Mouse (Mus musculus) thymus, postnatal 36 days (tissue): ENCODE measurements around the gene Ppp1r13b.
"Not testable (repeated sequence)": the region's sequence is repeated elsewhere in the genome, so short reads cannot be mapped to it uniquely, and the experiment has no call there.

Experiments
- DNase-seq, 2 experiments: peaks; one replicate each; pipeline ENCODE4 v3.0.0; 2022; ENCODE audit warnings: mixed read lengths in 2 of 2

Ppp1r13b gene

DNA sequence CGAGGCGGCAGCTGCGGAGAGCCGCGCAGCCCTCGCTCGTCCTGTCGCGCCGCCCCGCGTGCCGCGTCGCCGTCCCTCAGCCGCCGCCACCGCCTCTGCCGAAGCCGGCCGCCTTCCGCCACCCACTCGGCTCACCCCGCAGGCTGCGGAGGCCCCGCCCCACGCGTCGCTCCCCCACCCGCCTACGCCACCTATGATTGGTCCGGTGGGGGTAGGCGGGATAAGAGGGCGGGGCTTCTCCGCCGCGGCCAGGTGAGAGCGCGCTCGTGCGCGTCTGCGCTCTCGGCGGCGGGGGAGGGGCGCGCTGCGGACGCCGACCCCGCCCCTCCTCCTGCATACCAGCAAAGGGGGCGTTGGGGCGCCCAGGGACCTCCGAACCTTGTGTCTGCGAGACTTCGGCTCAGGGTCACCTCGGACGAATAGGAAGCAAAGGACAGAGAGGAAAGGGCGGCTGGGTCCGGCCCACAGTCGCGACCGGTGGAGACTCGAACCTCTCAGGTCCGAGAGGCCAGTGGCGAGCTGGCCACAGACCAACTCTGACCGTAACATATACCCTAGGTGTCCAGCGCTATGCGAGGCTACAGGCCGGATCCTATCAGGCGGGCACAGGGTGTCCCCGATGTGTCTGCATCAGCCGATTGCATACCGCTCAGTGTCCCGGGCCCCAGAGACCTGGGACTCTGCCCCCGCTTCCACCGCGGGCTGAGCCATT is at the start of gene Ppp1r13b:
Gene Ppp1r13b (minus strand): TSS at position 141 of the 712 bp plus-strand sequence.
- DNase-seq = peak; percentile 94 to 96

DNA sequence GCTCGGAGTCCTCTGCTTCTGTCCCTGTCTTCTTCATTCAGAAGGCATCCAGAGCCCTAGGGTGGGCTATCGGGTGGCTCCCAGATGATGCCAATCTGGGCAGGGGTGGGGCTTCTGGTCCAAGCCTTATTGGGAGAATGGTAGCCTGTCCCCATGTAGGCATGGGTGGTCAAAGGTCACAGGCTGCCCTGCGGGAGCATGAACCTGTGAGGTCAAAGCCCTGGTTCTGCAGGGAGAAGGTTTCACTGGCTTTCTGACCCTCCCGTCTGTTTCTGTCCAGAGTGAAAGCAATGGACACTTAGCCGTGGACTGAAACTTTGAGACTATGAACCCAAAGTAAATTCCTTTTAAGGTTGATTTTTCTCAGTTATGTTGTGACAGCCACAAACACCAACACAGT is 48.3 kb upstream of the Ppp1r13b start:
- no peak for DNase-seq

DNA sequence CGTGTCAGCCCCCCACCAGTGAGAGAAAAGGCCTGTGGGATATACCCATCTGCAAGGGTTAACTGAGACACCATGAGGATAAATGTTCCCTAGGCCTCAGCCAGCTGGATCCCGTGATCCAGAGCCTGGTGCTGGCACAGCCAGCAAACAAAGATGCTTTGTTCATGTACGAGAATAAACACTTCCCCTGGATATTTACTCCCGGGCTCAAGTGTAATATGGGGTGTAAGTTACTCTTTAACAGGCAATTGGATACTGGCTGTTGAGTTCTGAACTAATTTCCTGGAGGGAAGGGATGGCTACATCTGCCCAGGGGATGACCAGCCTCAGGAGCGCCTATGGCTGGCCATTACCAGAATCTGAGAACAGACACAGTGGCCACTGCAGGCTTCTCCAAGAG is 43.8 kb upstream of the Ppp1r13b start:
- DNase-seq = no peak

DNA sequence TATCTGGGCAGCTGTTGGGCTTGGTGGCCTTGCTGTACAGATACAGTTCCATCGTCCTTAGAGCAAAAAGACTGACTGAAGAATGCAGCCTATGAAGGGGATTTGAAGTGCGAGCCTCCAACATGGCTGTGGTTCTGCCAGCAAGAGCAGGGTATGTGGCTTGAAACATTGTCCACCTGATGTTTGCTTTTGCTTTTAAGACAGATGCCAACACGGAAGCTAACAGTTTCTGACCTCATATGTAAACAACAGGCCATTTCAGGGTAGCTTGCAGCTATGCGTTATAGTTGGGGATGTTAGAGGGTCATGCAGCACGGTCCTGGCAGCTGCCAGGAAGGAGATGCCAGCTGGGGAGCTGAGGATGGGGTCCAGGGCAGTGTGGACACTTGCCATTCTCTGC is 42.6 kb upstream of the Ppp1r13b start:
- no peak for DNase-seq

GRCm38 (mm10) chr12:111946716-111947115 is 38.8 kb upstream of the Ppp1r13b start:
- DNase-seq = peak; percentile 47 to 49

DNA sequence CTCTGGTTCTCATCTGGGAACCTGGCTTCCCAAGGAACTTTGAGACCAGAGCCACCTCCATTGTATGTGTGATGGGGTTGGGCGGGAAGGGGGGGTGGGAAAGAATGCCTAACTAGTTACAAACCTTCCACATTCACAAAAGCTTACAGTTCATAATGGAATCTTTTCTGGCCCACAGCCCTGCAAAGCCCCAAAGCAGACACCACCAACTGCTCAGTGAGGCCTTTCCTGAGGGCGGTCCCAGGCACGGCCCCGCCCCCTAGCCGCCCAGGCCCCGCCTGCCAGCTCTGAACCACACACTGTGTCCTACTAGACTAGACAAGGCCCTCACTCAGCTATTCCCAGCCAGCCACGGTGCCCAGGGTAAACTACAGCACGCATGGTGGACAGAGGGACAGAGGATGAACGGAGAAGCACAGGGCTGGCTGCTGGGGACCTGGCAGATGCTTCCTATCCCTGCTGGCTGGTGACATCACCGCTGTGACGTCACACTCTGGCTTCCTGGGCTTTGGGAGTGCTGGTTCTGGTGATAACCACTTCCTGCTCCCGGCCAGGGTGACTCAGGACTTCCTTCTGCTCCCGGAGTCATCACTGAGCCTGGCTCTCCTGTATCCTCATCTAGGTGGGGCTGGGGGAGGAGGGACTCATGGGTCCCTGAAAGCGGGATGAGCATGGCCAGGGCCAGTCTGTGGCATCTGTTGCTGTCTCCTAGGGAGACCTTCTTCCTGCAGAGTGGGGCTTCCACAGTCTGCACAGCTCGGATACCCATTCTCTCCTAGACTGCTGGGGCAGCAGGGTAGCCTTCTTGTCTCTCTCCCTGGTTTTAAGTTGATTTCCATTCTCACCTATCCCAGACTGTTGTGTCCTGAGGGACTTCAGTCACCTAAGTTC is 38.1 kb upstream of the Ppp1r13b start:
- not testable (repeated sequence) for DNase-seq

GRCm38 (mm10) chr12:111945115-111945514 is 37.2 kb upstream of the Ppp1r13b start:
- no peak for DNase-seq

- not testable (repeated sequence) for DNase-seq
Observed at GRCm38 (mm10) chr12:111944065-111944987, 36.4 kb upstream of the Ppp1r13b start.

GRCm38 (mm10) chr12:111943421-111944064 is 35.6 kb upstream of the Ppp1r13b start:
- DNase-seq = no peak

GRCm38 (mm10) chr12:111938623-111939177 is 30.8 kb upstream of the Ppp1r13b start:
- DNase-seq = no peak

DNA sequence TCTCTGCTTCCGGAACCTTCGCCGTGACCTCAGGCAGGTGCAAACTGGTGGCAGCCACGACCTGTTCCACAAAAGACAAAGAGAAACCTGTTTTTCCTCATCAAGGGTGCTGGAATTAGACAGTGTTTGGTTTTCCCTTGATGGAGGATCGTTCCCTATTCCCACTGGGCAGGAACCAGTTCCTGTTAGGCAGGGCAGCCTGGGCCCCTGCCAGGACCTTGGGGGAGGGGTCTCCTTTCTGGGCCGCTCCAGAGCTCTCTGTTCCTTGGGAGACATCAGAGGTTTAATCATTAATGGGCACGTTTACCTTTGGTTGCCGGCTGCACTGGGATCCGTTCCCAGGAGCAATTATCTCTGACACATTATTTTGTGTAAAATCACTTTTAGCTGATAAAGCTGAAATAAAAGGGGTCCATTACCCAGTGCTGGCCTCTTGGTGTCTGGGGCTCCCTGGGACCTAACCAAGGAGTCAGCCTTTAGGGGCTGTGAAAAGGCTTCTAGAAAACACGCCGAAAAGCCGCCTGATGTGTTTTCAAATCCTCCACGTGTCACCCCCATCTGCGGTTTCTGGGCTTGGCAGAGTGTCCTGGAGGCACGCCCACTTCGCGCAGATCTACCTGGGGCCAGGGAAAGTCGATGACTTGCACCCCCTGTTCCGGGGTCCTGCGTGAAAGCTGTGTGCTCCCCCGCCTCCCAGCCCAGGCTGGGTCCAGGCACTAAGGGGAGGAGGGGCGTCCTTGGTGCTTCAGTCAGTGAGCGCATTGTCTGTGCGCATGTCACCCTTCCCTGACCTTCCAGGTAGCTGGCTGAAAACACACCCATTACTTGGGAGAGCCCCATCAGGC is 29.0 kb upstream of the Ppp1r13b start:
- no peak for DNase-seq

- no peak for DNase-seq
Observed at GRCm38 (mm10) chr12:111933971-111934370, 26.1 kb upstream of the Ppp1r13b start.

DNA sequence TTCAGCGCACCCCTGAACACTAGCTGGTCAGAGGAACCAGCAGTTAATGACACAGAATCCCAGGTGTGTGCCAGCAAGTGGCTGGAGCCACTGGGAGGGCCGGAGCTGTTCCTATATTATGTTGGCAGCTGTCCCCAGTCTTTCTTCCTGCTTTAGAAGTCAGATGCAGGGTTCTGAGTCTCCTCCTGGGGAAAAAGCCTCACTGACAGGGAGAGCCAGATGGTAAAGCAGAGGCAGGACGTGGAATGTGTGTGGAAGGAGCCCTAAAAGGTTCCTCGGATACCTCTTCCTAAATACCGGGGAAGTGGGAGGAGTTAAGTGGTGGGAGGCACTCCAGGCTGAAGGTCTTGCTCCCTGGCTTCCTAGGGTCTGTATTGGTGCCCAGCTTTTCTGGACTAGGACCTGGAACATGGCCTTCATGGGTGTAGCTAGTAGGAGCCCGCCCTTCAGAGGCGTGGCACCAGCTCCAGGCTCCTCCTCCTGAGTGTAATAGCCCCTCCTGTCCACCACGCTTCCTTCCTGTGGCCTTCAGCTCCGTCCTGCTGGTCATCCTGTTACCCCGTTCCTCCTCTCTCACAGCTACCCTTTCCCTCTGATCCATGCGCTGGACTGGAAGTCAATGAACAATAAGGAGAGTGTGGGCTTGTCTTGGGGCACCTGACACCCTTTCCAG is 25.3 kb upstream of the Ppp1r13b start:
- DNase-seq = no peak

DNA sequence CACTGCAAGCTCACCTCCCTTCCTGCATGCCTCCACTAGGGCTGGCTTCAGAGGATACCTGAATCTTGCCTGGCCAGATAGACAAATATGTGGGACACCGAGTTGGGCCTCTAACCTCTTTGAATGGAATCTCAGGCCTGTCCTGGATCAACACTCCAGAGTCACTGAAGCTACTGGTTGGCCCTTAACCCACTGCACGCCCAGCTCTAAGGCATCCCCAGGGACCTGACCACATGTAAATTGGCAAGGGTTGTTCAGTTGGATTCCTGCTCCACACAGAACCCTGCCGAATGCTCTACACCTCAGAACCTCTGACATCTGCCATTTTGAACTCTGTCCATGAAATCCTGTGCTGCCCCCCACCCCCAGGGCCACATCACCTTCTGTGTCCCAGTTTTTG is 24.6 kb upstream of the Ppp1r13b start:
- no peak for DNase-seq

- DNase-seq = no peak
Observed at GRCm38 (mm10) chr12:111931411-111932025, 23.6 kb upstream of the Ppp1r13b start.

GRCm38 (mm10) chr12:111928411-111928966 is 20.6 kb upstream of the Ppp1r13b start:
- no peak for DNase-seq

DNA sequence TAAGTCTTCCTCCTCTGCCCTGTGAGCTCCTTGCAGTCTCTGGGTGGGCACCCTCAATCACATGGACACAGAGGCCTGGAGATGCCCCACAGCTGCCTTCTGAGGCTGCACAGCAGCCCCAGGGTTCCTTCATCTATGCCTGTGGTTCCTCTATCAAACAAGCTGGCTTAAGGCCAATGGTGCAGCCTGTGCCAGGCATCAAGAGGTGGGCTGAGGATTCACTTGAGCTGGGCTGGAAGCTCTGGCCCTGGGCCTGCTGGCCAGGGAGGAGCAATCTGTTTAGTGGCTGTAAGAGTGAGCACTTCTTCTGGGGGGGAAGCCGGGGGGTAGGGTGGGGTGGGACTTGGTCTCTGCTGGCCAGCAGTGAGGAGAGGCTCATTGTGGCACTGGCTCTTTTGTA is 19.4 kb upstream of the Ppp1r13b start:
- DNase-seq = no peak

GRCm38 (mm10) chr12:111923117-111923516 is 15.2 kb upstream of the Ppp1r13b start:
- no peak for DNase-seq

- DNase-seq = no peak
Observed at GRCm38 (mm10) chr12:111920046-111920445, 12.1 kb upstream of the Ppp1r13b start.
